Mouse (Mus musculus) forebrain, embryonic 13.5 days (tissue): ENCODE measurements around the gene Tbrg4. TPM values are rescaled to one million over a fixed set of nuclear protein-coding genes. Genes with fewer than 3 reads are reported as not detected.

ENCODE experiments used
- polyA plus RNA-seq: library from polyadenylated mRNA; unstranded; fragments of >200 nt; fragmentation: Nextera tagmentation; extraction: Ambion mirVana; gene quantifications from 2 replicates; pipeline ENCODE4 v1.2.1, GENCODE M21; 2015

Tbrg4 gene
- polyA plus RNA-seq, 1 experiment from 2014 or later, result 32.1 TPM

Other genes with a start within 250 kb of the Tbrg4 start
- 29.1 and 31.1 TPM in 2 replicates for gene Zmiz2, start 237.0 kb downstream of the Tbrg4 start, polyA plus RNA-seq
- gene Ppia, start 210.6 kb downstream of the Tbrg4 start, polyA plus RNA-seq, result 4,373 and 4,619 TPM in 2 replicates
- gene H2afv, start 181.6 kb downstream of the Tbrg4 start, polyA plus RNA-seq, result 942 and 1,061 TPM in 2 replicates
- gene Purb, start 150.2 kb downstream of the Tbrg4 start, polyA plus RNA-seq, result 13.9 and 14.8 TPM in 2 replicates
- 0.17 and 0.21 TPM in 2 replicates for gene Myo1g, start 105.1 kb downstream of the Tbrg4 start, polyA plus RNA-seq
- gene Ccm2, start 79.2 kb downstream of the Tbrg4 start, polyA plus RNA-seq, result 82.2 and 90.5 TPM in 2 replicates
- 50.1 and 62.2 TPM in 2 replicates for gene Nacad, start 20.0 kb downstream of the Tbrg4 start, polyA plus RNA-seq
- gene Wap, start 12.6 kb upstream of the Tbrg4 start, polyA plus RNA-seq, result not detected in 2 replicates
- gene Ramp3, start 32.5 kb upstream of the Tbrg4 start, polyA plus RNA-seq, result 1.9 and 2.2 TPM in 2 replicates
- gene Gm11983, start 211.6 kb upstream of the Tbrg4 start, polyA plus RNA-seq, result not detected in 2 replicates